Mouse (Mus musculus) liver, embryonic 14.5 days (tissue): ENCODE measurements around the gene Glul. TPM values are rescaled to one million over a fixed set of nuclear protein-coding genes. Genes with fewer than 3 reads are reported as not detected.

Experiments used
- ATAC-seq: fragments of 200-750 bp; cut with Nextera tagmentation; 2 replicates; pipeline ENCODE4 v1.8.0; 2017; ENCODE audit warnings: moderate number of reproducible peaks, mild to moderate bottlenecking, moderate library complexity; ENCODE audit not compliant: insufficient read depth
- DNase-seq, 3 experiments: peaks; one replicate each; pipeline ENCODE4 v3.0.0-alpha.2; 2012 to 2013; ENCODE audit warnings: low read depth in 3 of 3, low spot score in 3 of 3
- H3K27ac ChIP-seq: fragments of 300-500 bp; sonication (generic); 2 replicates; pipeline ENCODE4 v1.5.1; 2014; ENCODE audit warnings: moderate library complexity, mild to moderate bottlenecking, control low read depth, inconsistent platforms
- H3K27me3 ChIP-seq: fragments of 300-500 bp; sonication (generic); 2 replicates; pipeline ENCODE4 v1.6.1; 2014; ENCODE audit warnings: mild to moderate bottlenecking, low read length, moderate library complexity; ENCODE audit not compliant: control insufficient read depth, insufficient read depth
- H3K36me3 ChIP-seq: fragments of 300-500 bp; sonication (generic); replicated peaks from 2 replicates; pipeline ENCODE4 v1.6.1; 2014; ENCODE audit warnings: low read depth; ENCODE audit not compliant: control insufficient read depth, insufficient read depth
- H3K4me1 ChIP-seq, 2 experiments: fragments of 200-500 bp in 1 of 2; fragments of 300-500 bp in 1 of 2; sonication (generic) in 1 of 2; replicated peaks; 2 replicates each; pipeline ENCODE4 v1.6.1; 2012 to 2014; ENCODE audit warnings: antibody characterized with exemption in 1 of 2, inconsistent platforms in 1 of 2, low read length in 1 of 2; ENCODE audit not compliant: control insufficient read depth in 2 of 2, insufficient read depth in 2 of 2
- H3K4me2 ChIP-seq: fragments of 300-500 bp; sonication (generic); 2 replicates; pipeline ENCODE4 v1.6.1; 2014; ENCODE audit warnings: low read depth, mild to moderate bottlenecking, control low read depth, moderate library complexity
- H3K4me3 ChIP-seq, 2 experiments: fragments of 200-500 bp in 1 of 2; fragments of 300-500 bp in 1 of 2; sonication (generic) in 1 of 2; 2 replicates each; pipeline ENCODE4 v1.5.1; 2012 to 2014; ENCODE audit warnings: low read depth in 2 of 2, low read length in 2 of 2, mild to moderate bottlenecking in 2 of 2, control low read depth in 1 of 2, inconsistent platforms in 1 of 2, moderate library complexity in 1 of 2; ENCODE audit not compliant: insufficient read depth in 1 of 2
- H3K9ac ChIP-seq: fragments of 300-500 bp; sonication (generic); replicated peaks from 2 replicates; pipeline ENCODE4 v1.6.1; 2014; ENCODE audit warnings: mild to moderate bottlenecking, control low read depth, moderate library complexity
- H3K9me3 ChIP-seq: fragments of 300-500 bp; sonication (generic); 2 replicates; pipeline ENCODE4 v1.6.1; 2016; ENCODE audit warnings: low read length, mixed read lengths; ENCODE audit not compliant: control insufficient read depth
- CTCF ChIP-seq: IDR thresholded peaks from 2 replicates; pipeline ENCODE4 v1.5.1; 2016; ENCODE audit warnings: antibody characterized with exemption, low read depth, control low read depth
- EP300 ChIP-seq: IDR thresholded peaks from 2 replicates; pipeline ENCODE4 v1.6.1; 2016; ENCODE audit warnings: antibody characterized with exemption, low read depth
- WGBS: fragments of 180-500 bp; shearing (Covaris S2); extraction: QIAGEN DNeasy Blood & Tissue Kit; methylation state at CpG from one replicate; pipeline ENCODE4 v1.1.7; 2014; ENCODE audit not compliant: insufficient replicate concordance; 5-methylcytosine and 5-hydroxymethylcytosine counted together
- microRNA-seq: library from miRNA; unstranded; fragments of <30 nt; microRNA quantifications from one replicate; pipeline ENCODE4, GENCODE M21; 2016
- polyA plus RNA-seq, 2 experiments: library from polyadenylated mRNA; depleted of rRNA in 1 of 2; stranded (reverse) in 1 of 2; unstranded in 1 of 2; fragments of >200 nt; fragmentation: Nextera tagmentation in 1 of 2; extraction: Ambion mirVana in 1 of 2; gene quantifications; 2 replicates each; pipeline versions ENCODE4 v1.2.1 to v1.2.3; 2012 to 2014

Glul gene
- polyA plus RNA-seq, 2 experiments = 71.1 to 103 TPM

DNA sequence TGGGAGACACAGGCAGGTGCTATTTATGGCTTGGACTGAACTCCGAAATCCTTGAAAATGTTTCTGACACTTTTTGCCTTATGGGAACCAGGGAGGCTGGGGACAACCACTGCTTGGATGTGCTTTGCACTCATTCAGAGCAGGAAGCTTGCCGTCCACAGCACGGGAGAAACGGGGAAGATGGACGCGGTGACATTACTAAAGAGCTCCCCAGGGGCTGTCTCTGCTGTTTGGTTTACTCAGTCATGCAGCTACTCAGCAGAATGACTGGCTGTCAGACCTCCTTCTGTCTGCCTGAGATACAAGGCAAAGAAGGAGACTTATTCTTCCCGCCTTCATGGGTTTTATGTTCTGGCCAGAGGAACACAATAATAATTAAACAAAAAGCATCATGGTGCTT lies 47.2 kb downstream of the Glul start:
- no peaks in the 10 kb centered on the region for H3K4me1 ChIP-seq
- WGBS = 54% methylated on average over 7 of the region's 7 CpGs

DNA sequence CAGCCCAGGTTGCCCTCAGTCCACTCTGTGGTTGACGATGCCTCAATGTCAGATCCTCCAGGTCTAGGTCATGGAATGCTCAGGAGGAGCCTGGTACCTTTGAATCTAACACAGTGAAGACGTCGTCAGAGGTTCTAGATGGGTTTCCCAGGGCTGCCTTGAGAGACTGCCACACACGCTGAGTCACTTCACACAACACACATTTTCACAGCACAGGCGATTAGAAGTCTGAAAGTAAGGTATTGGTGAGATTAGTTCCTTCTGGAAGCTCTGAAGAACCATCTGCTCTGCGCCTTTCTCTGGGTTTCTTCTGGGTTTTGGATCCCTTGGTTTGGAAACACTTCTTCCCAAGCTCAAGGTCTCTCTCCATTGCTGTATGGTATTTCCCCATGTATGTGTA lies 48.1 kb downstream of the Glul start:
- H3K4me3 ChIP-seq = no peak overlapping the region
- no peaks in the 10 kb centered on the region for H3K36me3 ChIP-seq
- H3K27me3 ChIP-seq = no peaks in the 10 kb centered on the region
- TF ChIP-seq EP300 (no peak), CTCF (no peak)
- no peak overlapping the region for H3K4me2 ChIP-seq
- 77% methylated on average over 6 of the region's 6 CpGs for WGBS
- H3K9ac ChIP-seq = no peak overlapping the region
- no peaks in the 10 kb centered on the region for H3K4me1 ChIP-seq
- no peaks in the 10 kb centered on the region for H3K9me3 ChIP-seq
- H3K27ac ChIP-seq = no peak overlapping the region
- DNase-seq = no peak
- no peak for ATAC-seq

More for the DNA sequence above, 47.2 kb downstream of the Glul start:
- no peak overlapping the region for H3K9ac ChIP-seq
- no peak overlapping the region for H3K4me2 ChIP-seq
- ATAC-seq (no peak), DNase-seq (no peak)
- no peaks in the 10 kb centered on the region for H3K36me3 ChIP-seq
- H3K27me3 ChIP-seq = no peaks in the 10 kb centered on the region
- TF ChIP-seq EP300 (no peak), CTCF (no peak)
- H3K9me3 ChIP-seq = no peaks in the 10 kb centered on the region
- no peak overlapping the region for H3K27ac ChIP-seq
- H3K4me3 ChIP-seq = no peak overlapping the region

DNA sequence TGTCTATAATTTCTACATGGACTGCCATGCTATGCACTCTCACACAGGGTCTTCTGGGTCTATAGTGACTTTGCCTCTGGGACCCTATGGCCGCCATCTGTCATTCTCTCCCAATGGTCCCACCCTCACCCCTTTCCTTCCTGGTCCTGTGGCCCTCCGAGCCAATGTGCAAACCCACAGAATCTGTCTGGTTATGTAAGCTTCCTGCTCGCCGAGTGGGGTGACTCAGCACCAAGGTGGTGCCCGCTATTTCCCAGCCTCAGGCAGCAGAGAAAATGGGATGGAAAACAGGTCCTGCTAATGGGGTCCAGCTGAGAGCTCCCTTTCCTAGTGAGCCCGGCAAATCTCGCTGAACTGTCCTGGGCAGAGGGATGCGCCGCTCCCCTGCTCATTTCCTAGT lies 53.5 kb downstream of the Glul start:
- Histone ChIP-seq H3K4me1 (peaks cover 0 to 5% of the 10 kb centered on the region in 2 experiments; a peak in 1 of 4 replicates), H3K4me2 (no peak overlapping the region), H3K4me3 (no peak overlapping the region), H3K9ac (no peak overlapping the region), H3K27ac (no peak overlapping the region), H3K36me3 (no peaks in the 10 kb centered on the region), H3K27me3 (no peaks in the 10 kb centered on the region), H3K9me3 (no peaks in the 10 kb centered on the region)
- TF ChIP-seq EP300 (no peak), CTCF (no peak)
- 49% methylated on average over 9 of the region's 9 CpGs for WGBS
- DNase-seq (no peak), ATAC-seq (no peak)

- H3K4me2 ChIP-seq = no peak overlapping the region
- no peaks in the 10 kb centered on the region for H3K9me3 ChIP-seq
These were observed 54.1 kb downstream of the Glul start for GRCm38 (mm10) chr1:153953797-153954196.

DNA sequence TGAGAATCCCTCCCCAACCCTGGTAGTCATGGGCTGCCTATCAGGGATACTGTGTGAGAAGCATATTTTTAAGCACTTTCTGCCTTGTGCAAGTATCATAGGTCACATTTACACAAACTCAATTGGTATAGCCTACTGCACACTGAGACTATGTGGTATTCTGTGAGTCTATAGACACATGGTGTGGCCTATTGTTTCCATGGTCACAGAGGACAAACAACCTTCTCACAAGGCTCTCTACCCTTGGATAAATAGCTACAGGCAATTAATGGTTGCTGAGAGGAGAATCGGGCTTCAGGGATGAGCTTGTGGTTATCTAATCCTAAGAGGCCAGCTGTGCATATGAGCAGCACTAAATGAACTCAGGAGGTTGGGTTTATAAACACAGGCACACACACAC lies 58.1 kb downstream of the Glul start:
- Histone ChIP-seq H3K4me1 (peaks cover 0 to 5% of the 10 kb centered on the region in 2 experiments; a peak in 1 of 4 replicates), H3K4me2 (no peak overlapping the region), H3K36me3 (no peaks in the 10 kb centered on the region), H3K9me3 (no peaks in the 10 kb centered on the region), H3K27me3 (no peaks in the 10 kb centered on the region), H3K4me3 (no peak overlapping the region), H3K27ac (no peak overlapping the region), H3K9ac (no peak overlapping the region)
- TF ChIP-seq EP300 (no peak), CTCF (no peak)
- ATAC-seq (no peak), DNase-seq (no peak)
- 50% methylated on average over 1 of the region's 1 CpGs for WGBS

More at GRCm38 (mm10) chr1:153953797-153954196, 54.1 kb downstream of the Glul start:
- ATAC-seq (no peak), DNase-seq (no peak)
- H3K4me1 ChIP-seq = peaks cover 0 to 5% of the 10 kb centered on the region in 2 experiments; a peak in 1 of 4 replicates
- H3K27me3 ChIP-seq = no peaks in the 10 kb centered on the region
- H3K9ac ChIP-seq = no peak overlapping the region
- no peak overlapping the region for H3K4me3 ChIP-seq
- H3K27ac ChIP-seq = no peak overlapping the region
- WGBS = 68% methylated on average over 6 of the region's 6 CpGs
- no peaks in the 10 kb centered on the region for H3K36me3 ChIP-seq
- TF ChIP-seq EP300 = no peak
- no peak for TF ChIP-seq CTCF

Small RNA genes within 50 kb of the gene (microRNA-seq; reads per million reads assigned to microRNA genes)
- gene Mir8114 = 53.3 reads per million, percentile 41 among the genes with 10 or more reads in this experiment

Other genes with a start within 250 kb of the Glul start
- 0.01 and 0.02 TPM in 2 replicates for gene Rgs8, start 246.9 kb upstream of the Glul start, polyA plus RNA-seq (2012; rRNA removed)
- not detected in 2 replicates for gene Rgs8, start 246.9 kb upstream of the Glul start, polyA plus RNA-seq (2014; fragmentation: Nextera tagmentation; extraction: Ambion mirVana)
- 0.08 and 0.16 TPM in 2 replicates for gene Rgs16, start 159.6 kb upstream of the Glul start, polyA plus RNA-seq (2012; rRNA removed)
- 0.19 TPM in 1 of 2 replicates, not detected in the other for gene Rgs16, start 159.6 kb upstream of the Glul start, polyA plus RNA-seq (2014; fragmentation: Nextera tagmentation; extraction: Ambion mirVana)
- 12.4 and 17.8 TPM in 2 replicates for gene Rnasel, start 150.5 kb upstream of the Glul start, polyA plus RNA-seq (2012; rRNA removed)
- 15.6 TPM in 2 replicates for gene Rnasel, start 150.5 kb upstream of the Glul start, polyA plus RNA-seq (2014; fragmentation: Nextera tagmentation; extraction: Ambion mirVana)
- gene Rgsl1, start 55.8 kb upstream of the Glul start, polyA plus RNA-seq (2012; rRNA removed) = 0.02 and 0.03 TPM in 2 replicates
- not detected in 2 replicates for gene Rgsl1, start 55.8 kb upstream of the Glul start, polyA plus RNA-seq (2014; fragmentation: Nextera tagmentation; extraction: Ambion mirVana)
- gene Teddm1b, start 25.6 kb upstream of the Glul start, polyA plus RNA-seq (2012; rRNA removed) = not detected in 2 replicates
- gene Teddm1b, start 25.6 kb upstream of the Glul start, polyA plus RNA-seq (2014; fragmentation: Nextera tagmentation; extraction: Ambion mirVana) = 0.05 and 0.08 TPM in 2 replicates
- not detected in 2 replicates for gene Teddm1a, start 8.2 kb upstream of the Glul start, polyA plus RNA-seq (2012; rRNA removed)
- gene Teddm1a, start 8.2 kb upstream of the Glul start, polyA plus RNA-seq (2014; fragmentation: Nextera tagmentation; extraction: Ambion mirVana) = not detected in 2 replicates
- 0.24 and 0.28 TPM in 2 replicates for gene Teddm2, start 284 bp downstream of the Glul start, polyA plus RNA-seq (2012; rRNA removed)
- gene Teddm2, start 284 bp downstream of the Glul start, polyA plus RNA-seq (2014; fragmentation: Nextera tagmentation; extraction: Ambion mirVana) = 0.14 and 0.25 TPM in 2 replicates